Mouse (Mus musculus): ENCODE measurements at regions not wholly inside any gene's neighbourhood (a gene's known extent, or its start where the extent isn't known, plus 50 kb on each side); places are given as distances from the start of the nearest gene placed in this dataset.

DNA sequence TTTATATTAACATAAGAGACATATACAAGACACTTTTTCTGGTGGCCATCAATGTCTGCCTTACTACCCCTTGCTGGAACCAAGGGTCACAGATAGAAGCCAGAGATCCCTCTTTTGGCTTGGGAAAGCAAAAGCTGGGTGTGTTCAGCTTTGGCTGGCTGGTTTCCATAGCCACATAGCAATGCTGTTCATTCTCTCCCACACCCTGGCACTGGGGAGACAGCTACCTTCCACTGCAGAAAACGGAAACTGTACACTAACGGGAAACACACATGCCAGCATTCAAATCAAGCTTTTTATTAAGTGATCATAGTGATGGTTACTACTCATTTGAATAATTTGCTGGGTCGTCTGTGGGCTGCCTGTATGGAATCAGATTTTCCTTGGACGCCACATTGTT lies 161.4 kb downstream of the Fam76b start:
- H3K36me3 ChIP-seq (ENCODE audit: insufficient read depth, low read length): no peaks in the 10 kb centered on the region
- H3K9me3 ChIP-seq (ENCODE audit: low read length): peaks cover 33% of the 10 kb centered on the region
- no peak overlapping the region for H3K4me3 ChIP-seq (replicated peaks; ENCODE audit: low read length)
- H3K27me3 ChIP-seq (ENCODE audit: insufficient read depth, low read length): no peaks in the 10 kb centered on the region
- H3K4me1 ChIP-seq (replicated peaks; ENCODE audit: low read depth, low read length): no peaks in the 10 kb centered on the region
- no peak for TF ChIP-seq CTCF (conservative IDR thresholded peaks at IDR 0.05; ENCODE audit: low read length)
- no peak for TF ChIP-seq POU5F1 (IDR thresholded peaks at IDR 0.05; ENCODE audit: borderline replicate concordance, low read length)
- no peak for TF ChIP-seq NANOG (IDR thresholded peaks at IDR 0.05; ENCODE audit: borderline replicate concordance, low read length)

DNA sequence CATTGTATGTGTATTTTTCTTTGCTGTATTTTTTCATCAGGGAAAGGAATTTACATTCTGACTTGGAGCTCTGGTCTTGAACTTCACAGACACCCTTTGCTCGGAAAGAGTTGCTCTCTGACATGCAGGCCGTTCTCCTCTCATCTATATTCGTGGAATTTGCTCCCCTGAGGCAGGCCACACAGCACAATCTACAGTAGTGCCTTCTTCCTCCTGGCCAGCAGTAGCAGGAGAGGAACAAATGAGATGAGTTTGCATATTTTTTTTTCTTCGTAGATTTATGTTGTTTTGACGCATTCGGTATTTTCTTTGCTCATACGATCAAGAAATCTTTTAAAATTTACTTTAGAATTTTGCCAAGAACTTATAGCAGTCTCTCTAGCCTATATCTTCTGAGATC lies 163.4 kb downstream of the Fam76b start:
- TF ChIP-seq CTCF (conservative IDR thresholded peaks at IDR 0.05; ENCODE audit: low read length) (no peak), POU5F1 (IDR thresholded peaks at IDR 0.05; ENCODE audit: borderline replicate concordance, low read length) (no peak), NANOG (IDR thresholded peaks at IDR 0.05; ENCODE audit: borderline replicate concordance, low read length) (no peak)
- Histone ChIP-seq H3K36me3 (ENCODE audit: insufficient read depth, low read length) (no peaks in the 10 kb centered on the region), H3K4me3 (replicated peaks; ENCODE audit: low read length) (no peak overlapping the region), H3K27me3 (ENCODE audit: insufficient read depth, low read length) (no peaks in the 10 kb centered on the region), H3K9me3 (ENCODE audit: low read length) (peaks cover 21% of the 10 kb centered on the region), H3K4me1 (replicated peaks; ENCODE audit: low read depth, low read length) (no peaks in the 10 kb centered on the region)

DNA sequence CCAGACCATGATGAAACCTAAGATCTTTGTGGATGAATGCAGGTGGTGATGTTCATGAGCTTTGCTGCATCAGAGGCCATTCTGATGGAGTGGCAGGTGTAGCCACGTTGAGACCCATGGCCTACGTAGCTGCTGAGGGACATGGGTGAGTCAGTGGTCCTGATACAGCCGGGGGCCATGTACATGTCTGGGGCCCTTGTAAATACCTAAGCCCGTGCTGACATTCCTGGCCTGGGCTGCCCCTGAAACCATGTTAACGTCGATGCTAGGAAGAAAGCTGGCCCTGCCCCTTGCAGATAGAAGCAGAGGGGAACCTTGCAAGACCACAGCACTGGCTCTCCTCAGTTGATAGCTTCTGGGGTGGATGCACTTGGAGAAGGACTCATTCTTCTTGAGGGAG lies 165.2 kb downstream of the Fam76b start:
- Histone ChIP-seq H3K9me3 (ENCODE audit: low read length) (peaks cover 18% of the 10 kb centered on the region), H3K36me3 (ENCODE audit: insufficient read depth, low read length) (no peaks in the 10 kb centered on the region), H3K4me1 (replicated peaks; ENCODE audit: low read depth, low read length) (no peaks in the 10 kb centered on the region), H3K4me3 (replicated peaks; ENCODE audit: low read length) (no peak overlapping the region), H3K27me3 (ENCODE audit: insufficient read depth, low read length) (no peaks in the 10 kb centered on the region)
- TF ChIP-seq CTCF (conservative IDR thresholded peaks at IDR 0.05; ENCODE audit: low read length): no peak
- no peak for TF ChIP-seq NANOG (IDR thresholded peaks at IDR 0.05; ENCODE audit: borderline replicate concordance, low read length)
- TF ChIP-seq POU5F1 (IDR thresholded peaks at IDR 0.05; ENCODE audit: borderline replicate concordance, low read length): no peak

DNA sequence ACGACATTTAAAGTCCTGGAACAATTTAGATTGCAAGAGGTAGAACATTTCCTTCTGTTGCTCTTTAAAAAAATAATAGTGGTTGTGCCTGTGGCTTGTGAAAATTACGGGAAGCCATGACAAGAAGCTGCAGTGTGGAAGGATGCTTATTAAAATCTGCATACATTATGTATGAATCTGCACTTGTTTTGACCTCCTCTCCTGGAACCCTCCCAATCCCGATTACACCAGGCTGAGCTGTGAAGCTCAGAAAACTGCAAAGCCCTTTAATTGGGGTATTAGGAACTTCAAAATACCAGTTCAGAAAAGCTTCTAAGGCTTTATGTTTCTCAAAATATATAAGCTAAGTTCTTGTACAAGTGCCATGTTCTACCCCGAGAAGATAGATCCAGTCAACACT lies 171.8 kb downstream of the Fam76b start:
- Histone ChIP-seq H3K27me3 (ENCODE audit: insufficient read depth, low read length) (no peaks in the 10 kb centered on the region), H3K4me1 (replicated peaks; ENCODE audit: low read depth, low read length) (no peaks in the 10 kb centered on the region), H3K36me3 (ENCODE audit: insufficient read depth, low read length) (no peaks in the 10 kb centered on the region), H3K9me3 (ENCODE audit: low read length) (peaks cover 20% of the 10 kb centered on the region), H3K4me3 (replicated peaks; ENCODE audit: low read length) (no peak overlapping the region)
- TF ChIP-seq CTCF (conservative IDR thresholded peaks at IDR 0.05; ENCODE audit: low read length) (no peak), NANOG (IDR thresholded peaks at IDR 0.05; ENCODE audit: borderline replicate concordance, low read length) (no peak), POU5F1 (IDR thresholded peaks at IDR 0.05; ENCODE audit: borderline replicate concordance, low read length) (no peak)

DNA sequence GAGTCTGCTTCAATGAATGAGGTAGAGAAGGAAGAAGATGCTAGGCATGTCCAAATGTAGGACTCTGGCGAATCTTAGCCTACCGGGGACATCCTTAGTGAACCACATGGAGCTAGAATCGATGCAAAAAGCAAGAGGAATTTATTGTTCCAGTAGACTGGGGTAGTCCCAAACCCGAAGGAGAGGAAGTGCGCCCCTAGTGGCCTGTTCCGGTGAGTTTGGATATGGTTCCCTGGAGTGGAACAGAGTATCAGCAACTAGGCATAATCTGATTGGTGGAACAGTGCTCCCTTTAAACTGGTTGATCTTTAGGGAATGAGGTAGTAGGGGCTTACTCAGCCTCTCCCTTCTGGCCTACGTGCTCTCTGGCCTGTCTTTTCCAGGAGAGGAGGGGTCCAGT lies 174.0 kb downstream of the Fam76b start:
- TF ChIP-seq CTCF (conservative IDR thresholded peaks at IDR 0.05; ENCODE audit: low read length): peak; percentile 26; the same call in 1 of the 2 replicates
- TF ChIP-seq NANOG (IDR thresholded peaks at IDR 0.05; ENCODE audit: borderline replicate concordance, low read length): no peak
- Histone ChIP-seq H3K27me3 (ENCODE audit: insufficient read depth, low read length) (no peaks in the 10 kb centered on the region), H3K4me1 (replicated peaks; ENCODE audit: low read depth, low read length) (no peaks in the 10 kb centered on the region), H3K9me3 (ENCODE audit: low read length) (peaks cover 23% of the 10 kb centered on the region), H3K4me3 (replicated peaks; ENCODE audit: low read length) (no peak overlapping the region), H3K36me3 (ENCODE audit: insufficient read depth, low read length) (no peaks in the 10 kb centered on the region)

DNA sequence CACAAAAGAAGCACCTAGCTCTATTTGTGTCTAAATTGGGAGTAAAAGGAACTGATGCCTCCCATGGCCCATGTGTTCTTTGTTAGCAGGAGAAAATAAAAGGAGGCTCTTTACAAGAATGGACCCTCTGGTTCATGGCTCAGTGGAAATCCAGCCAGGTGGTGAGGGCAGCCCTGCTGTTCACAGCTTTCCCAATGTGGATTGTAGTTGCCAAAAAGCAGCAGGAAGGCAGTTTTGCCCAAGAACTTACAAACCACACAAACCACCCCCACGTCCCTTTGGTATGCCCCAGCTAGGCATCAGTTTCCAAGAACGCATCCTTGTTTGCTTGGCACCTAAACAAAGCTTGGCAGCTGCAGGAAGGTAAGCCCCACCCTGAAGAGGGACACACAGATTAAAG lies 174.7 kb downstream of the Fam76b start:
- no peak overlapping the region for H3K4me3 ChIP-seq (replicated peaks; ENCODE audit: low read length)
- TF ChIP-seq CTCF (conservative IDR thresholded peaks at IDR 0.05; ENCODE audit: low read length): no peak
- TF ChIP-seq POU5F1 (IDR thresholded peaks at IDR 0.05; ENCODE audit: borderline replicate concordance, low read length): no peak
- no peak for TF ChIP-seq NANOG (IDR thresholded peaks at IDR 0.05; ENCODE audit: borderline replicate concordance, low read length)
- peaks cover 30% of the 10 kb centered on the region for H3K9me3 ChIP-seq (ENCODE audit: low read length)
- no peaks in the 10 kb centered on the region for H3K4me1 ChIP-seq (replicated peaks; ENCODE audit: low read depth, low read length)
- H3K27me3 ChIP-seq (ENCODE audit: insufficient read depth, low read length): no peaks in the 10 kb centered on the region
- H3K36me3 ChIP-seq (ENCODE audit: insufficient read depth, low read length): no peaks in the 10 kb centered on the region

DNA sequence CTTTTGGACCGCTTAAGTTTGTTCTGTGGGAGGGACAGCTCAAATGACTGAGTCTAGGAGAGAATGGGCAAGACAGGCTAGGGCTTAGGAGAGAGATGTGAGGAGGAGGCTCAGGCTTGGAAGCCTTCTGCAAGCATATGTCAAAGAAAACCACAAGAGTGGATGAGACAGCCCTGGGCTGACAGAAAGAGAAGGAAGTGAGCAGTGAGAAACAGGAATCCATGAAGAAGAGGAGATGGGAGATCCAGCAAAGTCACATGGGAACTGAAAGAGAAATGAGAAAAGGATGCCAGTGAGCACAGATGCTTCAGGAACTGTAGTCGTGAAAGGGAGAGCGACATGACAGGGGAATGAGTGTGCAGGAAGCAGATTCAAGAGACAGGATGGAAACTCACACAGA lies 175.6 kb downstream of the Fam76b start:
- Histone ChIP-seq H3K27me3 (ENCODE audit: insufficient read depth, low read length) (no peaks in the 10 kb centered on the region), H3K4me1 (replicated peaks; ENCODE audit: low read depth, low read length) (no peaks in the 10 kb centered on the region), H3K36me3 (ENCODE audit: insufficient read depth, low read length) (no peaks in the 10 kb centered on the region), H3K4me3 (replicated peaks; ENCODE audit: low read length) (no peak overlapping the region), H3K9me3 (ENCODE audit: low read length) (peaks cover 39% of the 10 kb centered on the region)
- TF ChIP-seq NANOG (IDR thresholded peaks at IDR 0.05; ENCODE audit: borderline replicate concordance, low read length) (no peak), POU5F1 (IDR thresholded peaks at IDR 0.05; ENCODE audit: borderline replicate concordance, low read length) (no peak)

DNA sequence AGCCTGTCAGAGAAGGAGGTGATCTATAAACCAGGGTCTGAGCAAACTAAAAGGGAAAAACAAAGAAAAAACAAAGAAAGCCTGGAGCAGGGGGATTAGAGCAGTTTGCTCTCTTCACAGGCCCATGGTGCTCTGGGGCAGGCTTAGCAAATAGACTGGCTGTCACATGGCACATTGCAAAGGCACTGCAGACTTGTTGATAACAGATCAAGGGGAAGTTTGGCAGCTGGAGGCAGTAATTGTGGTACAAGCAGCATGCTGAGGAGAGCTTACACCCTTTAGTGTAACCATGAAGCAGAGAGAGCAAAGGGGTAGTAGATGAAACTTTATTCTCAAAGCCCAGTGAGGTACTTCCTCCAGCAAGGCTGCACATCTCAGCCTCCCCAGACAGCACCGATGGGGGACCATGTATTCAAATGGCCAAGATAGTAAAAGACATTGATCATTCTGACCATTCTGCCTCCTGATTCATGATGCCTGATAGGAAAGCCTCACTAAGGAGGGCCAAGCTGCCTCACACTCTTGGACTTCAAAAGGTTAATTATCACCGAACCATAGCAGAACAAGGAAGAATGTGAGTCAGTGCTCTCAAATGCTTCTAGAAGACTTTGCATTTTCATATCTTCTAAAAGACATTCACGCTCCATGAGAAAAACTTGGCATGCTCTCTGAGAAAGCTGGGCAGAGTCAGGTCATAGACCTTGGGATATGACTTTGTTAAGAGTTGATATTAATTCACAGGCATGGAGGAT lies 178.9 kb downstream of the Fam76b start:
- H3K4me1 ChIP-seq (replicated peaks; ENCODE audit: low read depth, low read length): no peaks in the 10 kb centered on the region
- no peaks in the 10 kb centered on the region for H3K36me3 ChIP-seq (ENCODE audit: insufficient read depth, low read length)
- H3K27me3 ChIP-seq (ENCODE audit: insufficient read depth, low read length): no peaks in the 10 kb centered on the region
- no peak for TF ChIP-seq POU5F1 (IDR thresholded peaks at IDR 0.05; ENCODE audit: borderline replicate concordance, low read length)
- no peak for TF ChIP-seq CTCF (conservative IDR thresholded peaks at IDR 0.05; ENCODE audit: low read length)
- no peak for TF ChIP-seq NANOG (IDR thresholded peaks at IDR 0.05; ENCODE audit: borderline replicate concordance, low read length)
- no peak overlapping the region for H3K4me3 ChIP-seq (replicated peaks; ENCODE audit: low read length)
- H3K9me3 ChIP-seq (ENCODE audit: low read length): peaks cover 55% of the 10 kb centered on the region

DNA sequence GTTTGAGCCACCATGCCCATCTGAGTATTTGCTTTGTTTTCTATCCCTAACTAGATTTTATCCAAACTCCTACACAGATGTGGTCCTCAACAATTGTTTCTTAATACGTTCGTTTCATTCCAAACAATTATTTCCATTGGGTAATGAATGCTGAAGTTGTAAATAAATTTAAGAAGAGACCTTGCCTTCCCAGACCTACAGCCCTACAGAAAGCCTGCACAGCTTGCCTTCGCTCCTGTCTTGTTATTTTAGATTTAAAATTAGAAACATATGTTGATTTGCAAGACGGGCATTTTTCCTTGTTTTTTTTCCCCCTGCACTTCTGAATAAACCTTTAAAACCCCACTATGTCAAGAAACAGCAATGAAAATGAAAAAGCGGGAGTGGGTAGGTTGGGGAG lies 181.9 kb downstream of the Fam76b start:
- Histone ChIP-seq H3K36me3 (ENCODE audit: insufficient read depth, low read length) (no peaks in the 10 kb centered on the region), H3K9me3 (ENCODE audit: low read length) (peaks cover 43% of the 10 kb centered on the region), H3K4me3 (replicated peaks; ENCODE audit: low read length) (no peak overlapping the region), H3K4me1 (replicated peaks; ENCODE audit: low read depth, low read length) (no peaks in the 10 kb centered on the region), H3K27me3 (ENCODE audit: insufficient read depth, low read length) (no peaks in the 10 kb centered on the region)
- TF ChIP-seq NANOG (IDR thresholded peaks at IDR 0.05; ENCODE audit: borderline replicate concordance, low read length) (no peak), CTCF (conservative IDR thresholded peaks at IDR 0.05; ENCODE audit: low read length) (no peak), POU5F1 (IDR thresholded peaks at IDR 0.05; ENCODE audit: borderline replicate concordance, low read length) (no peak)
